Mouse (Mus musculus) CD4-positive, CD25-positive, alpha-beta regulatory T cell, adult 4 months (primary cell): Measurements from ENCODE around the gene Gm10663. TPM values are rescaled to one million over a fixed set of nuclear protein-coding genes. Genes with fewer than 3 reads are reported as not detected.

ENCODE experiments used
- ATAC-seq: one replicate; pipeline ENCODE4 v1.8.0; 2017
- polyA plus RNA-seq, 2 experiments: library from polyadenylated mRNA; unstranded; fragments of 100-300 nt; shearing (Covaris generic); gene quantifications; one replicate each; pipeline ENCODE4 v1.2.1; 2017

Gm10663 gene
- not detected for polyA plus RNA-seq

DNA sequence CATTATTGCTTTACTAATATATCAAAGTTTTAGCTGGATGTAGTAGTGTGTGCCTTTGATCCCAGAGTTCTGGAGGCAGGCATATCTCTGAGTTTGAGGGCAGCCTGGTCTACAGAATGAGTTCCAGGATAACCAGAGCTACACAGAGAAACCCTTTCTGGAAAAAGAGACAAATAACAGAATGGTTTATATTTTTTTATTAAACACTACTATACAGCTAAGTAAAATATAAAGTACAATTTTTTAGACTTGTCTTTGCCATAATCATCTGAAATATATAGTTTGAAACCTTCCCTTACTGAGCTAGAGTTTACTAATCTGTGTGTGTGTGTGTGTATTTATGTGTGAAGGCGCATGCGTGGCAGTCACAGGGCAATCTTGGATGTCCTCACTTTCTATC lies at the start of gene Gm10663:
Gene Gm10663, plus strand, starts transcription at position 301 of the 400 bp plus-strand sequence.
- no peak for ATAC-seq

DNA sequence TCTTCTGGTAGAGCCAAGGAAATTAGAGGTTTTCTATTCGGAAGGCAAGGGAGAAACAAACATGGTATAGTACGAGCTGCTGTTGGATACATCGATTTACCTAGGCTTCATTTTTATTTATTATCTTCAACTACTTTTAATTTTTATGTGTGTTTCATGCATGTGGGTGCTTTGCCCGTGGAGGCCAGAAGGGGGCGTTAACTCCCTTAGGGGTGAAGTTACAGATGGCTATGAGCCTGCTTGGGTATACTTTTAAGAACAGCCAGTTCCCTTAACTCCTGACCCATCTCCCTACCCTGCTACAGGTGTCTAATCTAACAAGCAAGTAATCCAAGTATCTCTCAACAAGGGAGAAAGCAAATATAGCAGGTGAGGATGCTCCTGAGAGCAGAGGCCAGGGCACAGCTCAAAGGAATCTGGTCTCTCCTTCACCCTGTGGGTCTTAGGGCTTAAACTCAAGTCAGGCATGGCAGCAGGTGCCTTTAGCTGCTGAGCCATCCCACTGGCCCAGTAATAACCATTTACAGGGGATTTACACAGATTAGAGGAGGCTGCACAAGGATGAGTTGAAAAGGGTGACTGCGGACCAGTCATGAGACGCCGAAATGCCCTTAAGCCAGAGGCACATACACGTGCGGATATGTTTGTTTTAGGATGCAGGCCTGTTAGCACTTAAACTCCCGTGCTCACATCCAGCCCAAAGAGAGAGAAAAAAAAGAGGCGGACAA lies 45.7 kb upstream of the Gm10663 start:
- ATAC-seq, result no peak

DNA sequence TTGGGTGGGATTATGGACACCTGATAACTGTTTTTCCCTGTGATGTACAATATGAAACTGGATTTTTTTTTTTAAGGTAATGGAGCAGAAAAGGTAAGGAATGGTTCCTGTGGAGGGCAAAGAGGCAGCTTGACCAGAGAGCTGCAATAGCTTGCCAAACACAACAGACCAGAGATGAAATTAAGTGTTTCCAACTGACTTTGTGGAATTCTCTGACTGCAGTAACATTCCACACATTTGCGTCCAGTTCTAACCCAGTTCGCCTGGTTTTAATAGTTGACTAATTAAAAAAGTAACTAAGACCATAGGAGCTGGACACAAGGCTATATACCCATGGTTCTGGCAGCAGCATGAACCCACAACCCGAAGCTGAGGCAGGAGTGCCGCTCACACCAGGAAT lies 45.1 kb upstream of the Gm10663 start:
- ATAC-seq, result no peak

DNA sequence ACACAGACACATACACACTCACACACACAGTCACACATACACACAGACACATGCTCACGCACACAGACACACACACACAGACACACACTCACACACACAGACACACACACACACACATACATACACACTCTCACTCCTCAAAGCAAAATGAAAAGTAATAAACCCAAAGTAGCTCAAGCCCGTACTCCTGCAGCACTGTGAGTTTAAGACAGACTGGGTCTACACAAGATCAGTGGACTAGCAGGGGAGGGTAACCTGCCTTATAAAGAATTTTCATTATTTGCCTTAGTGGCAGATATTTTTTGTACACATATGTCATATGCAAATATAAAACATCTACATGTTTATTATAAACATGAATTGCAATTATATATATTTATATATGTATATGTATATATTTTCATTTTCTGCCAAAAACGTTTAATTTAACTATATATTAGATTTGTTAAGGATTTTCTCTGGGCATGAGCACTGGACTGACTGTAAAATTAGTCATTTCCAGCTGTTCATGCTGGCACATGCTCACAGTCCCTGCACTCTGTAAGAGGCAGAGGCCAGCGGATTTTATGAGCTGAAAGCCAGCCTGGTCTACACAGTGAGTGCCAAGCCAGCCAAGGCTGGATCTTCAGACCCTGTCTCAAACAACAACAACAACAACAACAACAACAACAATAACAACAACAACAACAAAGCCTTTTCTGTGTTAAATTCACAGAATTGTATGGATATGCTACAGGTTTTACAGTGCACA lies 43.9 kb upstream of the Gm10663 start:
- no peak for ATAC-seq

DNA sequence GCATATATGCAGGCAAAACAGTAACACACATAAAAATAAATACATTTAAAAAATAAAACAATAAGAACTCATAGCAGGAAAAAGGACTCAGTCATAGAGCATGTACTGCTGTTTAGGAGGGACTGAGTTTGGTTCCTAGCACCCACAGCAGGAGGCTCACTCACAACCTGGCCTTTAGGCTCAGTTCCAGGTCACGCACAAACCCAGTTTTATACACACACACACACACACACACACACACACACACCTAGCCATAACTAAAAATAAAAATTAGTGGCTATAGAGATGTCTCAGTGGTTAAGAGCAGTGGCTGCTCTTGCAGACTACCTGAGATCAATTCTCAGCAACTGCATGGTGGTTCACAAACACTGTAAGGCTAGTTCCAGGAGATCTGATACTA lies 42.7 kb upstream of the Gm10663 start:
- no peak for ATAC-seq

DNA sequence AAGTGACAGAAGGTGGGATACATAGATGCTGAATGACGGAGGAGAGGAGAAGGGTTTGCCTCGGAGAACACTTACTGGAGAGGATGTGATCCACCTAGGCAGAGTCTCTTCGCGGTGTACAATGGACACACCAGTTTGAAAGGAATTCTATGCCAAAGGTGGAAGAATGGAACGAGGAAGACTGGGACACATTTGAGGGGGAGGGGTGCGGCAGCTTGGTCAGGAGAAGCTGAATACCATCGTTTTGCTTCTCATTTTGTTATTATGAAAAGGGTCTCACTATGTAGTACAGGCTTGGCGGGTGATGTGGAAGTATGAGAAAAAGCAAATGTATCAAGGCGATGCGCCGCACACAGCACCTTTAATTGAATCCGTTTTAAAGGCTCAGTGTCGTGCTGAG lies 41.8 kb upstream of the Gm10663 start:
- ATAC-seq, result no peak

DNA sequence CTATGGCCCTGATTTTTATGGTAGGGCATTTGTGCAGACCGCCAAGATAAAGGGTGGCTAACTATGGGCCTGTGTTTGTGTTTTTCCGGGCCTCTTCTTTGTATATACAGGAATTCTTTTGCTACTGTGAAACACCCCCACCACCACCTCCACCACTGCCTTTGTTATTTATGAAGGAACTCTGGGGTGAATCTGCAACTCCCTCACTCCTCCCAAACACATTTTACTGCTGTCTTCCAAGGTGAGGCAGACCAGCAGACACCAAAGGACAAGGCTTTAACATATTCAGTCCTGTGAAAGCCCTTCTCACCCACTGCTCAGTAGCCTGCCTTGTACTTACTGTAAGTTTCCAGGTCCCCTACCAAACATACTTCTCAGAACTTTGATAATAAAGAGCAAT lies 40.7 kb upstream of the Gm10663 start:
- no peak for ATAC-seq

DNA sequence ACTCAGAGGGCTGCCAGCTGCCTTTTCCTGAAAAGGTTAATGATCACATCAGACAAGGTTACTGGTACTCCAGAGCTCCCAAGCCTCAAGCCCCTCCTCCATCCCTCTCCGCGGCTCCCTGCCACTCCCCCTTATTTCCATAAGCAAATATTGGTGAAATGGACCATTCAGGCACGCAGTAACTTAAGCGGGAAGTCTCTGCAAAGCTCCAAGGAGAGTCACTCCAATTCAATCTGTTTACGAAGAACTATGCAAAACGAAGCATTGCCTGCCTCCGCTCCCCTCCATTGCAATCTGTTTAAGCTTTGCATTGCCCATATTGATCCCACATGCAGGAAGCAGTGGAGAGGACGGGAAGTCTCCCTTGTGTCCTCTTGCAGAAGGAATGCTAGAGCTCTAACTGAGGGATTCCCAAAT lies 37.7 kb upstream of the Gm10663 start, which contains the start of gene Apela:
Gene Apela, minus strand, starts transcription at position 220 of the 417 bp plus-strand sequence.
- ATAC-seq, result no peak

DNA sequence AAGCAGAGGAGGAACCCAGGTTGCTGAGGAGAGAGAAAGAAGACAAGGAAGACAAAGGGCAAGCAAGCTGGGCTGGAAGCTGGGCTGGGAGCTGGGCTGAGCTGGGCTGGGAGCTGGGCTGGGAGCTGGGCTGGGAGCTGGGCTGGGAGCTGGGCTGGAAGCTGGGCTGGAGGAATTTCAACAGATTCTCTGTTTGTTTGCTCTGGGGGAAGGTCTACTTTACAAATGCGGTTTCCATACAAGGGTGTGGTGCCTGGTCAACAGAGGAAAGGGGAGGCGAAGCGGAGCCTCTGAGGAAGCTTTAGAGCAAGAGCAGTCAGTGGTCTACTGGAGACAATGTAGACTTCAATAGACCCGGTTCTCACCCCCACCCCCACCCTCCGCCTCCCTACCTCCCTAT lies 28.3 kb upstream of the Gm10663 start:
- ATAC-seq, result no peak

DNA sequence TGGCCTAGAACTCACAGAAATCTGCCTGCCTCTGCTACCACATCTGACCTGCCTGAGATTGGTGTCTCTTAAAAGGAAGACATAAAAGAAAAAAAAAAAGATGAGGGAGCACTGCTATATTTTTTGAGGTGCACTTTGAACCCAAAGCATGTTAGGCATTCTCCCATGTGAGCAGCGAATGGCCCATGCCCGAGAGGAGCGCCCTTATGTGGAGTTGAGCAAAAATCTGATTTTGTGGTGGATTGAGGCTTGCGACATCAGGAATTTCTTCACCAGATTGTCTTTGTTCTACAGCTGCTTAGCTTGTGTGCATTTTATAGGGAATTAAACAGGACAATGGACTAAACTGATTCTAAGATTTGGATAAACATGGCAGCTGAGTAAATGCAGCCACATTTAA lies 27.6 kb upstream of the Gm10663 start:
- no peak for ATAC-seq

DNA sequence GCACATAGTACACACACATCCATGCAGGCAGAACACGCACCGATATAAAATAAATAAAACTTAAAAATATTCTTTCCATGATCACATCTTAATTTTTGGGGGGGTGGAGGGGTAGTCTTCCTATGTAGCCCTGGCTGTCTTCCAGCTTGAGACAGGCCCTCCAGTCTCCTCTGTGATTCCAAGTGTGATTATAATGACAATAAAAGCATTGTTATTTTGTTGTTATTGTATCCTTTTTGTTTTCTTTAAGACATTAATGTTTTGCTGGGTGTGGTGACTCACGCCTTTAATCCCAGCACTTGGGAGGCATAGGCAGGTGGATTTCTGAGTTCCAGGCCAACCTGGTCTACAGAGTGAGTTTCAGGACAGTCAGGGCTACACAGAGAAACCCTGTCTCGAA lies 27.0 kb upstream of the Gm10663 start:
- ATAC-seq, result no peak

DNA sequence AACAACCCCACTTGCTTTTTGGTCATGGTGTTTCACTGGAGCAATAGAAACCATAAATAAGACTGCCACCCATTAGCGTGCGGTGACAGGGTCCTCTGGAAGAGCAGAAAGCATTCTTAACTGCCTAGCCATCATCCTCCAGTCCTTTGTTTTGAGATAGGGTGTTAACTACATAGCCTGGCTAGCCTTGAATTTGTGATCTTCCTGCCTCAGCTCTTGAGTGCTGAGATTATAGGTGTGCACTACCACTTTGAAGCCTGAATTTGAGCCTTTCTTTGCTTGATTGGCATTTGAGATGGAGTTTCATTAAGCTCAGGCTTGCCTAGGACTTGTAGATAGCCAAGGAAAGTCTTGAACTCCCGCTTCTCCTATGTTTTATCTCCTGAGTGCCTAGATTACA lies 21.3 kb upstream of the Gm10663 start:
- no peak for ATAC-seq

DNA sequence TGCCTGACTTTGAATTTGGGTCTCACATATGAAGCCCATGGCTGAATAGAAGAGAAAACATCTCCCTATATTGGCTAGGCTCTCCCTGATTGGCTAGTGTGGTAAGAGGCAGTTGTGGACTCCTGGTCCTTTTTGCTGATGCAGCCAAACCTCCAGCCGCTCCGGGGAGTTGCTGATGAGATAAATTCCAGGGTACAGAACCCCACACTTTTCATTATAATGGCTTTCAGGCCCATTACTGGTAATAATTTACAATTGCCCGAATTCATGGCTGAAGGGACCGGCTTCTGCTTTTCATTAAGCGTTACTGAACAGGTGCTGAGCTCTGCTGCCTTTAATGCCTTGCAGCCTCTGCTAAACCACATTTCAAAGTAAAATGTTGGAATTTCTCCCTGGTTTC lies 20.9 kb upstream of the Gm10663 start:
- no peak for ATAC-seq

DNA sequence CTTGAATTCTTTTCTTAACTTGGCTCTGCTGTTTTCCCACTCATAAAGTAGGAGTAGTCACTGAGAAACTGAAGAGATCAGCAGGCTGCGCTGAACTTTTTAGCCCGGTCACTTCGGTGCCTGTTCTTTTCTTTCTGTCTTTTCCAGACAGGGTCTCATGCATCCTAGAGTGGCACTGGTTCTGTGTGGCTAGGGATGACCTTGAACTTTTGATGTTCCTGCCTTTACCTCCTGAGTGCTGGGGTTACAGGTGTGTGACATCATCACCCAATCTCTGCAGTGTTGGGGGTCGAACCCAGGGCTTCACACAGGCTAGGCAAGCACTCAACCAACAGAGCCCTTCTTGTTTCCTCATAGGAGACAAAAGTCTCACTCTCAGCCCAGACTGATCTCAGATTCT lies 18.1 kb upstream of the Gm10663 start:
- ATAC-seq, result no peak

DNA sequence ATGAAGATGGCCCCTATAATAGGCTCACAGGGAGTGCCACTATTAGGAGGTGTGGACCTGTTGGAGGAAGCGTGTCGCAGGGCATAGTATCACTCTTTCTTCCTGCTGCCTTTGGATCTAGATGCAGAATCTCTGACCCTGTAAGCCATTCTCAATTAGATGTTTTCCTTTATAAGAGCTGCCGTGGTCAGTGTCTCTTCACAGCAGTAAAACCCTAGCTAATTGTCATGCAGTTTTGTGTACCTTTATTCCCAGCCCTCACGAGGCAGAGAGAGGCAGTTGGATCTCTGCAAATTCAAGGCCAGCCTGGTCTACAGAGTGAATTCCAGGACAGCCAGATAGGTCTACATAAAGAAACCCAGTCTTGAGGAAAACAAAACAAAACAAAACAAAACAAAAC lies 12.6 kb upstream of the Gm10663 start:
- no peak for ATAC-seq

DNA sequence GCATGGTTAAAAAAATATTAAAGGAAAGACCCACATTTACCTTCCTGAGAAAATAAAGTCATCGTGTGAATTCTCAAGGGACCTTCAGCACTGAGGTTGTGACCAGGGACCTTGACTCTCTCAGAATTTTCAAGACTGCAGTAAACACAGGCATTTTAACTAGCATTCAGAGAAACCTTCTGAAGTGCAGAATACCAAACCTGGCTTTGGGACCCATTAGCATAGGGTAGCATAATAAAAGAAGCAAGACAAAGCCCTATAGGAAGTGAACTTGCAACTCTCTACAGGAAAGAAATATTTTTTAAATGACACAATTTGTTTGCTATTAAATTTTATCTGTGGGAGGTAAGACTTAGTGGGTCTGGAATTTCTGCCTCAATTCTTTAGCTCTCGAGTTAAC lies 10.8 kb upstream of the Gm10663 start:
- no peak for ATAC-seq

DNA sequence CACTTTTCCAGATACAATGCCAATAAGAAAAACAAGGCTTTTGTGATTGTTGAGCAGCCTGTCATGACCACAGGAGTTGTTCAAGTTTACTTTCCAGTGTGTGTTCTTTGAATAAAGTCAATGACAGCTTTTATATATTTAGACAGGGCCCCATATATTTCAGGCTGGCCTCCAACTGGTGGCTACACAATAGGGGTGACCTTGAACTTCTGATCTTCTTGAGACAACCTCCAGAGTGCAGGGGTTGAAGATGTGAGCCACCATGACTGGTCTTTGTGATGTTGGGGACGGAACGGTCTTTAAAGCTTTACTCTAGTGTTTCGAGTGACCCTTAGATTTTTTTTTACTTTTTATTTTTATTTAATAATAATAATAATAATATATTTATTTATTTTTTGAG lies 9.2 kb upstream of the Gm10663 start:
- ATAC-seq, result no peak

DNA sequence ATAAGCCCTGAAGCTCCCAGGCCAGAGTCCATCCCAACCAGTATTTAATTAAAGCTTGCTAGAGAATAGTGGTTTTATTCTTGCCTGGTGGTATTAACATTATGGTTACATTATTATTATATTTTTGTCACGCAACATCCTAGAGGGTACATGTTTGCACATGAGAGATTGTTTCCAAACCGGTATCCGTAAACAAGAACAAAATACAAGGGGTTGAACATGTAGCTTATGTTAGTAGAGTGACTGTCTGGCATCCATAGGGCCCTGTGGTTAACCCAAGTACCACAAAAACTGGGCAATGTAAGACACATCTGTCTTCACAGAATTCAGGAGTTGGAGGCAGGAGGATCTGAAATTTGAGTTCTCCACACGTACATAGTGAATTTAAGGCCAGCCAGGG lies 7.8 kb upstream of the Gm10663 start:
- ATAC-seq, result no peak

DNA sequence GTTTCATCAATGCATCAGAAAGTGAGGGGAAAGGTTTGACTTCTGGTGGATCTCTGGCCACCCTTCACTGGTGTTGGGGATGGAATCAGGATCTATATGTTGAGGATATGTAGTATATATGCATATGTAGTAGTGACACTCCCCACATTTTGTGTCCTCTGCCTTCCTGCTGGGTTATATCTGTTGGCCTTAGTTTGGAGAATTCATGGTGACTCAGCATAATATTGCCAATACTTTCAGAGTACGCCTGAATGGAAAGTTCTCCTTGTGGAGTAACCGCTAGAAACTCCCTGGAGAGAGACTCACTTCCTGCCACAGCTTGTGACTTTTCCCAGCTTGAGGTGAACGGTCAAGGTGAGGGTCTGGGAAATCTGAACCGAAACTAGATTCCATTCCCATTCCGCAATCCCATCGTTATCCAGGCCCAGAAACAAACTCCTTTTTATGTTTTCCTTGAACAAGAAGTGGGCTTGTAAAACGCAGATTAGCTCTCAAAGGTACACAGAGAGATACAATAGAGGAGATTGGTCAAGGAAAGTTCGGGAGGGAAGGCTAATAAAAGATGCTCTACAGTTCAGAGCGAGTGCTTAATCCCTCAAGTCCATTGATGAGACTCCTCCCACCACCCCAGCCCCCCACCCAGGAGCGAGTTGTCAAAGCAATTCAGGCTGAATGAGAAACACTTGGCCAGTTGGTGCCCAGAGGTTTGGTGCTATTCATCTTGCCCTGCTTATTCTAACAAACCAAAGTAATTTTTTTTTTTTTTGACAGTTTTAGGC lies 7.0 kb upstream of the Gm10663 start:
- ATAC-seq, result no peak

DNA sequence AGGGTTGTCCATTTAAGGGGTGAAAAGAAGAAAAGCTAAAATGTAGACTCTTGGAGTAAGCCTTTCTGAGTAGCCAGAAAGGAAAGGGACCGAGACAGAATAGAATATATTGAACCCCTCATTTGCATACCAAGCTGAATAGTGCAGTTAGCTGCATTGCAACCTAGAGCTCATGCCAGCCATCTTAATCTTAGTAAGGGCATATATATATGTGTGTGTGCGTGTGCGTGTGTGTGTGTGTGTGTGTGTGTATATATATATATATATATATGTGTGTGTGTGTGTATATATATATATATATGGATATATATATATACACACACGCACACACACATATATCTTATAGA lies 6.4 kb upstream of the Gm10663 start:
- no peak for ATAC-seq

DNA sequence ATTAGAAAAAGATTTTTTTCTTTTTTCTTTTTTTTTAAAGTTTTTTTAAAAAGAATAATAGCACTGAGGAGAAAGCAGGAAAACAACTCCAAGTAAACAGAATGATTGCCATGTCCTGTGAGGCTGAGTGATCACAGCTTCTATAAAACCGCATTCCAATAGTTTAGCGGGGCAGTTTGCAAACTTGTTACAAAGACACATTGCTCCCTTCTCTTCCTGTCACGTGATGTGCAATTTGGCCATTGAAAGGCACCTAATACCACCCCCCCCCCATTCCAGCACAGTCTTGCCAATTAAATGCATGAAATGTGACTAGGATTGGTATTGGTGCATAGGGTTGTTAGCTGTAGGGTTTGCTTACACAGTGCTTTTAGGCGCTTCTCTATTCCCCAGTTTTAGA lies 3.8 kb upstream of the Gm10663 start:
- ATAC-seq, result no peak

DNA sequence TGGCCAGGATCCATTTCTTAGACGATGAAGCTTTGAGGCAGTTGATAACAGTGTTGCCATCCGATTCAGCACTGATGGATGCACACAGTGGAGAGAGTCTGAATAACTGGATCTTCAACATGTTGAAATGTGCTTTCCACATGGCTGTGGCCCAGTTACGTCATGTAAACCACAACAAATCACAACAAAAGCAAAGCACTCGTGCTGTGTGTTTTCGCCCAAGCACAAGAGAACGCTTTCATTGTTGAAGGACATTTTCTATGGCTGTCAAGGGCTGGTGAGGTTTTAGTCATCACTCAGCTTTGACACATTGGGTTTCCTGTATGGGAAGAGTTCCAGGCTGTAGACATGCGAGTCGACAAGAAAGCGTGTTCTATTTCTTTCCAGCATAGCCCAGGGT lies 5.9 kb downstream of the Gm10663 start:
- ATAC-seq, result no peak

DNA sequence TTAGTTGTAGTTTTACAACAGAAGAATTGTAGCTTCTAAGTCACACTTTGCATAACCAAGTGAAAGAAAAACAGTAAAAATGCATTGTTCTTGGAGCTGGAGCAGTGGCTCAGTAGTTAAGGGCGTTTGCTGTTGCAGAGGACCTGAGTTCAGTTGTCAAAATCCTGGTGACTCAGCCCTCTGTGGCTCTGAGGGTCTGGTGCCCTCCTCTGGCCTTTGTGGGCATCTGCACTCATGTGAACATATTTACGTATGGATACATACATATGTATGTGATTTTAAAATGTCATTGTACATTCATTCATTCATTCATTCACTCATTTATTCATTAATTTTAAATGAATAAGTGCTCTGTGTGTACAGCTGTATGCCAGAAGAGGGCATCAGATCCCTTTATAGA lies 10.8 kb downstream of the Gm10663 start:
- no peak for ATAC-seq

DNA sequence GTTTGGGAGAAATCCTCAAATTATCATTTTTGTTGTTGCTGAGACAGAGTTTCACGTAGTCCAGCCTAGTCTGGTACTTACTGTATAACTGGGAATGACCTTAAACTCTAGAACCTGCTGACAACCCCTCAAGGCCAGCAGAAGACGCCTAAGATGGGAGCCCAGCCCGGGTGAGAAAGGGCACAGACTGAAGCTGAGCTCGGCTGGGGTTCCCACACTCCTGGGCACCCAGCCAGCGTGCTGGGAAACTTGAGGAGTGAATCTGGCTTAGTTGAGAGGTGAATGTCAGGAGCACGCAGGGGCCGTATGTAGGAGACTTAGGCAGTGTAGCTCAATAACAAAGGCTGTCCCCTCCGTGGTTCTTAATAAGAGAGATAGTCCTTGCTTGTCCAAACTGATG lies 12.9 kb downstream of the Gm10663 start:
- ATAC-seq, result no peak
